Mouse (Mus musculus): Measurements from ENCODE around the gene Cd209g.
"Not testable (repeated sequence)": the region's sequence is repeated elsewhere in the genome, so short reads cannot be mapped to it uniquely, and the experiment has no call there.

Gene Cd209g

DNA sequence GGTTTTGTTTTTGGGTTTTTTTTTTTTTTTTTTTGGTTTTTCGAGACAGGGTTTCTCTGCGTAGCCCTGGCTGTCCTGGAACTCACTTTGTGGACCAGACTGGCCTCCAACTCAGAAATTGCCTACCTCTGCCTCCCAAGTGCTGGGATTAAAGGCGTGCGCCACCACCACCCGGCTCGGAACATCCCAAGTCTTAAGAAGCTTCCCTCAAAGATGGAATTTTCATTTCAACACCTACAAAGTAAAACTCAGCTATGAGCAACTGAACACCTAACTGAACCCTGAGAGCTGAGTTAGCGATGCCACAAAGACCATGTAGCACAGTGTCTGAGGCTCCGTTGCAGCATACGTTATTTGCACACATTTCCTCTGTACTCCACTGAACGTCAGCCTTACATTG is at the start of gene Cd209g:
Cd209g (plus strand) TSS at position 301 of the 400 bp plus-strand sequence.
- DNase-seq: no peak

DNA sequence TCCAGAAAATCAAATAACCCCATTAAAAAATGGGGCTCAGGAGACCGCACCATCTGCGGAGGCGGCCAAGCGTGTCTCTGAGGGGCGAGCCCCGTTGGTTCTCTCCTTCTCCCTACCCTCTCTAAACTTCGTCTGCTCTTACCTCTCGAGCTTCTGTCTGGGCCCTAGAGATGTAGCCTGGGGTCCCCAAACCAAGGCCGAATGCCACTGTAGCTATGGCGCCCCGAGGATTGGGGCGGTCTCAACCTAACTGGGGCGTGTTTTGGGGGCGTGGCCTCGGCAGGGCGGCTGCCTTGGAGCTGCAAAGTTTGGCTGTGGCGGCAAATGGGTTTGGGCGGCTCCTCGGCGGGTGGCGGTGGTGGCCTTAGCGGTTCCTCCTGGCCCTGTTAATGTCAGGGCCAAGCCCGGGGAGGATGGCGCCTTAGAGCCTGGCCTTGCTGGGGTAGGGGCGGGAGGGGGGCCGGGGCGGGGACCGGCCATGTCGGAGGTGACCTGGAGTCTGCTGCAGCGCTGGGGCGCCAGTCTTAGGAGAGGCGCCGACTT is 46.6 kb upstream of the Cd209g start:
- DNase-seq: peak in 1 of 2 experiments; percentile 3

DNA sequence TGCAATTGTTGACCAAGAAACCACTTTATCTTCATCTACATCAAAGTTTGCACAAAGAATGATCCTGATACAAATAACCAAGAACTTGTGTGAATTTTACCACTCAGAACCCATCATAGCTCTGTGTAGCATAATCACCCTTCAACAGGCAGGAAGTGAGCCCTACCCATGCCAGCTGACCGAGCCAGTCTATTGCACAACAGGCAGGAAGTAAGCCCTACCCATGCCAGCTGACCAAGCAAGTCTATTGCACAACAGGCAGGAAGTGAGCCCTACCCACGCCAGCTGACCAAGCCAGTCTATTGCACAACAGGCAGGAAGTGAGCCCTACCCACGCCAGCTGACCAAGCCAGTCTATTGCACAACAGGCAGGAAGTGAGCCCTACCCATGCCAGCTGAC is 45.4 kb upstream of the Cd209g start:
- not testable (repeated sequence) for DNase-seq

DNA sequence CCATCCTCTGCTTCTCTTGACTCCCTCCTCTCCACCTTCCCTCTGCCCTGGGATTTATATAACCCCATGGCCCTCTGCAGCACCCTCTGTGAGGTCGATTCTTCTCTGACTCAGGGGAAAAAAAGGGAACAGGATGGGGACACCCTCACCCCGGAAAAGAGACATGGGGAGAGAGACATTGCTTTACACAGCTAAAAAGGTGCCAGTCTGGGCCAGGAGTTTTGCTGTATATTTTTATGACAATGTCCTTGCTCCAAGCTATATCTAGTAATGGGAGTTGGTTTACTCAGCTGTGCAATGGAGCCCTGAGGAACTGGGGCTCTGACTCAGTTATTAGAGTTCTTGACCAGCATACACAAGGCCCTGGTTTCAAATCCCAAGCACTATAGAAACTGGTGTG is 28.2 kb upstream of the Cd209g start, which contains the start of gene Cd209f:
Cd209f (minus strand) TSS at position 101 of the 400 bp plus-strand sequence.
- not testable (repeated sequence) for DNase-seq

DNA sequence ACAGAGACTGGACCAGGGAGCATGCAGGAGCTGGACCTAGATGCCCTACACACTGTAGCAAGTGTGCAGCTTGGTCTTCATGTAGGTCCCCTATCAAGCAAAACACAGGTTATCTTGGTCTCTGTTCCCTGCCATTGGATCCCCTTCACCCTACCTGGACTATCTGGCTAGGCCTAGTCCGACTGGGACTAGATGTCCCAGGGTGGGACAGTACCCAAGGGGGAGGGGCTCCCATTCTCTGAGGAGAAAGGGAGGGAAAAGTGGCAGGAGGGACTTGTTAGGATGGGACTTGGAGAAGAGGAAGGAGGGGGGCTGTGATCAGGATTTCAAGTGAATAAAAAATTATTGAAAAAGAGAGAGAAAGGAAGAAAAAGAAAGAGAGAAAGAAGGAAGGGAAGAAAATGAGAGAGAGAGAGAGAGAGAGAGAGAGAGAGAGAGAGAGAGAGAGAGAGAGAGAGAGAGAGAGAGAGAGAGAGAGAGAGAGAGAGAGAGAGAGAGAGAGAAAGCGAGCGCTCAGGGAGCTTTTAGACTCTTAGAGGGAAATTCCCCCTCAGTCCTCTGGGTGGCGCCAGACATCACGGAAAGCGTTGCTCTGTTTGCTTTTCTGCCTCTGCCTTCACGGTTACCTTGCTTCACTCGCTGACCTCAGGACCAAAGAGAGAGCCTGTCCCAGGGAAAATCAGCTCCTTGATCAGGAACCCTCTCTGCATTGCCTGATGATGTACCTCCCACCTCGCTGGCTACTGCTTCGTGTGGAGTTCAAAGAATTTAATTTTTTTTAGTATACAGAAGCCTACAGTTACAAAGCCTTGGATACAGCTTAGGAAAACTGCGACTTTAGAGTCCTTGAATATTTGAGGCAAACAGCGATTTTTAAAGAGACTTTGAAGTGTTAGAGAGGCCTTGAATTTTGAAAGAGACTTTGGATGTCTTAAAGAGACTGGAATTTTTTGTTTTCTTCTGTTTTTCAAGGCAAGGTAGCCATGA is 6.1 kb downstream of the Cd209g start:
- DNase-seq: peak; percentile 76

DNA sequence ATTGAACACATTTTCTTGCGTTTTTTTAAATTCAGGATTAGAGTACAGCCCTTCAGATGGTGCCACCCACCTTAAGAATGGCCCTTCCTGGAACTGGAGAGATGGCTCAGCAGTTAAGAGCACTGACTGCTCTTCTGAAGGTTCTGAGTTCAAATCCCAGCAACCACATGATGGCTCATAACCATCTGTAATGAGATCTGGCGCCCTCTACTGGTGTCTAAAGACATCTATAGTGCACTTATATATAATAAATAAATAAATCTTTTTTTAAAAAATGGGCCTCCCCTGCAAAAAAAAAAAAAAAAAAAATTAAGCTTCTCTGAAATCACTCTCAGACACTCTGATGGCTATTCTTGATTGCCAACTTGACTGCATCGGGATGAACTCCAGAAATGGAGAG is 7.8 kb downstream of the Cd209g start:
- DNase-seq: peak in 1 of 2 experiments; percentile 24

DNA sequence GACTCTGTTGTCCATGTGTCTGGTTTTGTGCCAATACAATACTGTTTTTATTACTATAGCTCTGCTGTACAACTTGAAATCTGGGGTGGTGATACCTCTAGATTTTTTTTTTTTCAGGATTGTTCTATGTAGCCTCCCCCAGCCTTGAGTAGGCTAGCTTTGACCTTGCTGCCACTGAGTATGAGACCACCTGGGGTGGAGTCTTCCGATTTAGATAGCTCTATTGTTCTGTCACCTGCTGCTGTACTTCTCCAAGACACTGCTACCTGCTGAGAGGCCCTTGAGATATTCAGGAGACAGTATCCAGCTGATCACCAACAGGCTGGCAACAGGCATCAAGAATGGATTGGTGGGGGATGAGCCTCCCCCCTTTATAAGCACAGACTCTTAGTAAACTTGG is 13.4 kb downstream of the Cd209g start:
- DNase-seq: no peak

DNA sequence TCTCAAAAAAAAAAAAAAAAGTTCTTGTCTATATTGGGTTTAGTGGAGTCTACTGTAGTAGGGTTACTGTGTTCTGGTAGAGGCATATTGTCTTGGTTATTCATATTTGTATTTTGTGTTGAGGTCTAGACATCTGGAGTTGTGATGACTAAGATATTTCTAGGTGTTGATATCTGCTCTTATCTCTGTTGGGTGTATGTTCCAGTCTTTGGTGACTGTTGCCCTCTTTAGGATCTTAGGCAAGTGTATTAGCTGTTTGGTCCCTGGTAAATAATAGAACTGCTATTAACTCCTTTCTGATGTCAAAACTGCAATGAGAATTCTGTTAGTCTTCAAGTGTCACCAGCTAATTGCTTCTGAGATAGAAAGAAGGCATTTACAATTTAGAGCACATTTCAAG is 21.0 kb downstream of the Cd209g start:
- DNase-seq: no peak

DNA sequence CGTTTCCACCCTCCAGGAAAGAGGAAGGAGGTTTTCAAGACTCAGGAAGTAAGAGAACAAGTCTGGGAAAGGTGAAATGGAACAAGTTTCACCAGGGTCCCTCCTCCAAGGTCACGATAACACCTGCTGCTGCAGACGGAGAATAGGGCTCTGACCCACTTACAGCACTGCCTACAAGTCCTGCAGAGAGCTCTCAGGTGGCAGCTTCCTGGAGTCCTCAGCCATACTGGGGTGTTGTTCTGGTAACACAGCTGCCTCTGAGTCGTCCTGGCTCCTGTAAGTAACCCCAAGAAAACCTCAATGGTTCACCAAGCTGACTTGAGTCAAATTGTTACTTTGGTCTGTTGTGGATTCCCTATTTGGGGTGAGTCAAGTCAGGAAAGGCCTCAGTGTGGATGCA is 28.9 kb downstream of the Cd209g start:
- no peak for DNase-seq

DNA sequence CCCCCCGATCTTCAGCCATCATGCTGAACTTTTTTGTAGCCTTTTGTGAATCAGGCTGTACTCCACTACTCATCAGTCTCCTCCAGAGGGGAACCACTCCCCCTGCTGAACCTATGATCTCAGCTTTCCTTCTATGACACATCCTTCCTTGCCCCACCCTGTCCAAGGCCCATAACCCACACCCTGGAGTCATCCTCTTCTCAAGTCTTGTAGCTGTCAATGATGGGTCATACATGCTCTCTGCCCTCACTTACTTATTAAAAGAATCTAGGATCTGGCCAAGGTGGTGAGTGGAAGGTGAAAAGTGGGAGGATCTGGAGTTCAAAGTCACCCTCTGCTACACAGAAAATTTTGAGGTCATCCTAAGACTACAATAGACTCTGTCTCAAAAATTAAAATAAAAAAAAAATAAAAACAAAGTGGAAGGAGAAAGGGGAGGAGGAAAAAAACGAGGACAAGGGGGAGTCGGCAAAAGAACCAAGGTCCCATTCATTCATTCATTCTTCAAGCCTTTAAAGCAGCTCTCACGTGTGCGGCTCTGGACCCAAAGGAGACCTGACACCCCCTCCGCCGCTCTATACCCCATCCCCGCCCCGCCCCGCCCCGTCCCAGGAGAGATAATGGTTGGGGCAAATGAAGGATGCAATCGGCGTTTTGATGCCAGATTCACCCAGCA is 31.4 kb downstream of the Cd209g start:
- no peak for DNase-seq

DNA sequence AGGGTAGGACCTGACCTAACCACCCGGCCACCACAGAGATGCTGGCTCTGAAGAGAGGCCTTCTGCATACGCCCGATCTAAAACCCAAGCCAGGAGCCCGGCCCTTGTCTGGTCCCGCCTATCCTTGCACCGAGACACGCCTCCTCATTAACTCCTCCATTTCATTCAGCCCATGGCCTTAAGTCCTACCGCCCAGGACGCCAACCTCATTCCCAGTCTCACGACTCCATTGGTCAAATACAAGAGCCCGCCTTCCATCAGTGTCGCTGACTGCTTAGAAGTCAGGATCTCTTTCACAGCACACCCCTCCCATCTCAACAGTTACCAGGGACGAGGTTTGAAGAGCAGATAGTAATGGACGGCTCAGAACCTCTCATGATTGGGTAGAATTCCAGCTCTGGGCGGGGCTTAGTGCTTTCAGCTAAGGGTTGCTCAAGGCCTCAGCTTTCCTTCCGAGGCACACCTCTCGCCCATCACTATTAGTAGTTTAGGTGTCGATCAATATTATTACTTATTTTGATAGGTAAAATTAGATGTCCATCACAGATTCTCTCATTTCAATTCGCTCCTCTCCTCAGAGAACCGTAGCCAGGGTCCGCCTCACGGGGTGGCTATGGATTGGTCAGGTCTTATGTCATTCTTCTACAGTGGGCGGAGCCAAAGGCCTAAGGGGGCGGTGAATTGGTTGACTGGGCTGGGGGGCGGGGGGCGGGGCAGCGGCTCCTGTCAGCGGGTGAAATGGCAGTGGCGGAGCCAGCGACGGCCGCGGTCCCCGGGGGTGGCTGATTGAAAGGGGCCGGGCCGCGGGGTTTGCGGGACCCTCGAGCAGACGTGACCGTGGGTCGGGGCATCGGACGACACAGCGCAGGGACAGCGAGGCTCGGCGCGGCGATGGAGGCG is 32.2 kb downstream of the Cd209g start, which contains the start of gene Evi5l:
Evi5l (plus strand) TSS at position 716 of the 900 bp plus-strand sequence.
- peak; percentile 99 to 100 for DNase-seq

DNA sequence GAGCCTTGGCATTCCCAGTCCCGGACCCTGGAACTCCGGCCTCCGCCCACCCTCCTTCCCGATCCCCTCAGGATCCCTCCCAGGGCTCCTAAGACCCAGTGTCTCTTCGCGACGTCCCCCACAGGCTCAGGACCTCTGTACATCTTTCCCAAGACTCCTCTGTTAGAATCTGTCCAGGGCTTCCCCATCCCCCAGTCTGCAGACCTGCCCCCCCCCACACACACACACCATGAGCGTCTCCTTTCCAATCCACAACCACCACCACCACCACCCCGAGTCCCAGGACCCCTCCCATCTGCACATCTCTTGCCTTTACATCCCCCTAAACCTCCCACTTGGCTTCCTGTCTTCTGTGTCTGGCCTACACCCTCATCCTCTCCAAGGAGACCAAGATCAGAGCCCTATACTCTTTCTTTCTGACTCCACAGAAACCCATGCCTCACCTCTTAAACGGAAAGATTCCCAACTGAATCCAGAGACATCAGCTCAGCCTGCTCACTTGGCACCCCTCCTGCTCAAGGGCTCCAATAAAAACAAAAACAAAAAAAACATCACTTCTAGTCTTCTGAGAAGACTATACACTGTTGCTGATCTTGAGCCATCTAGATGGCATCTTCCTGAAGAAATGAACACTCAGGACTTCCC is 33.1 kb downstream of the Cd209g start:
- peak in 1 of 2 experiments; percentile 5 for DNase-seq

DNA sequence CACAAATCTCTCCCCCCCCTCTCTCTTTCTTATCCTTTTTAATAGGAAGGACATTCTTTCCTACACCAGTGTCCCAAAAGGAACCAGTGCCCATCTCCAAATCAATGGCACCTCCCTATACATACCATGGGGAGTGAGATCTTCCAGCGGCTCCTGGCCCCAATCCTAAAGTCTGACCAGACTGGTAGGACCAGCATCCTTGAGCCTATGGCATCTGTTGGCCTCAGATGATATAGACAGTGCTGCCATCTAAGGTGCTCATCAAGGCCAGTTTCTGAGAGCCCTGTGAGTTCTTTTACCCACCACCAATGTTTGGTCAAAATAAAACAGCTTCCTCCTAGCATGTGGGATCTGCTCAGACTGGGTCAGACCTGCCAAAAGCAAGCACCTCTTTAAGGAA is 34.0 kb downstream of the Cd209g start:
- no peak for DNase-seq

DNA sequence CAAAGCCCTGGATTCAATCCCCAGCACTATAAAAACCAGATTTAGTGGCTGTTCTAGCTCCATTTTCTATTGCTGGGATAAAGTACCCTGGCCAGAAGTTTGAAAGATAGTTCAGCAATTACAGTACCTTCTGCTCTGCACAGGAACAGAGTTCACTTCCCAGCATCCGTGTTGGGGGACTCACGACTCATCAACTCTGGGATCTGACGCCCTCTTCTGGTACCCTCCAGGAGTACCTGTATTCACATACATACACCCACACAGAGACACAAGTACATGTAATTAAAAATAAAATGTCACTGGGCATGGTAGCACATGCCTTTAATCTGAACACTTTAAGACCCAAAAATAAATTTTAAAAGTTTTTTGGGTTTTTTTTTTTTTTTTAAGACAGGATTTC is 38.6 kb downstream of the Cd209g start:
- DNase-seq: no peak

DNA sequence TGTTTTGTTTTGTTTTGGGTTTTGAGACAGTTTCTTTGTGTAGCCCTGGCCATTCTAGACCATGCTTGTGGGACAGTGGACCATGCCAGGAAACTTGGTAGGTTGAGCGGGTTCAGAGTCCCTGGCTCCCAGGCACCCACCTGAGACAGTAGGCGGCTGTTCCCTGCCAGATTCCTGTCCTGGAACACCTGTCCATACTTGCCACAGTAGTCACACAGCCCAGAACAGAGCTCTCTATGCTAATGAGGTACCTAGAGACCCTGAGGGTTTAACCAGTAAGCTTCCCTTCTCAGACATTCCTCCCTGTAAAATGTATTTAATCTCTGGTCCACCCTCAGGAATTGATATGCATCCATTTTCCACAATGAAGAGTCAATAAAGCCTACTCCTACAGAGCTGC is 40.1 kb downstream of the Cd209g start:
- DNase-seq: no peak

DNA sequence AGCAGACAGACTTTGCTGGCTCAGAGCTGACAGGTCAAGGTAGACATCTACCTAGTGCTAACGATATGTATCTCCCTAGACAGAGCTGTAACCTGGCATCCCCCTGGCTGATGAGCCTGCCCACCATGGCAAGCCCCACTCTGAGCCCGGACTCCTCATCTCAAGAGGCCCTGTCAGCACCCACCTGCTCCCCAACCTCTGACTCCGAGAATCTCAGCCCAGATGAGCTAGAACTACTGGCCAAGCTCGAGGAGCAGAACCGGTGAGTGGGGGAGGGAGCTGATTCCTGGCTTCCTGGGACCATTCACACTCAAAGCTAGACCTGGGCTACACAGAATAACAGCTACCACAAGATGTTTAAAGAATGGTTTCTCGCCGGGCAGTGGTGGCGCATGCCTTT is 49.5 kb downstream of the Cd209g start:
- no peak for DNase-seq

DNA sequence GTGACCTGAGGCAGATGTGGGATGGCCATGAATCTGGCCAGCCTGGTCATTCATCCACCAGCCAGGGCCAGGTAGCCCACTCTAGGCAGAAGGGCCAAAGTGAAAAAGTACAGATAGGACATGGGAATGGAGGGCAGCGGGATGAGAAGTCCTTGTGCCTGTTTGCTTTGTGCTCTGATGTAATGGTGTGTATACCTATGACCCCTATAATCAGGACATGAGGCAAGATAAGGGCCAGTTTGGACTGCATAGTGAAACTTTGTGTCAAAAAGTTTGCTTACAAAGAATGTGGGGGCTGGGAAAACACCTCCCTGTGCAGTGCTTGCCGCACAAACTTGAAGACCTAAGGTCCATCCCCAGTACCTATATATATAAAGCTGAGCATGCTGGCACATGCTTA is 52.3 kb downstream of the Cd209g start:
- no peak for DNase-seq

Measured in kidney, postnatal 25 days (tissue).